Mouse (Mus musculus) embryo, embryonic 9.5 days (tissue): Measurements from ENCODE around the gene Esrrb.
A peak's percentile ranks its signal among the peaks of the same experiment; 100 is the strongest.

Source experiments
- DNase-seq: peaks from one replicate; pipeline ENCODE4 v3.0.0-alpha.2; 2017; ENCODE audit errors: extremely low spot score

Esrrb gene

DNA sequence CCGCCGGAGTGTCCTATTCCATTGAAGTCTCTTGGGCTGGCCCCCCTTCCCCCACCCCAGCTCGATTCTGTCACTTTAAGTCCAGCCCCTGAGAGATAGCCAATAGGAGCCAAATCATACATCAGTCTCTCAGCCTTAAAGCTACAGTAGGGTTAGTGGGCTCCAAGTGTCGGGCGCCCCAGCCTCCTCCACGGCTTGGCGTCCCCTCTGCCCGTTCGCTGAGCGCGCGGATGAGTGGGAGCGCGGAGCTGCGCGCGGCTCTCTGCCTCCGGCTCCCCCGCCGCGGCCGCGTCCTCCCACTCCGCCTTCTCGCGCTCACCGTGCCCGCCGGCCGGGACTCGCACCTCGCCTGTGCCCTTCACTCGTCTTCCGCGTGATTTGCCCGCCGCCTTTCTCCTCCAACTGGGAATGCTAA lies 60.6 kb downstream of the Esrrb start:
- peak; percentile 62 for DNase-seq

- peak; percentile 22 for DNase-seq
Measured at GRCm38 (mm10) chr12:86422166-86422910, 61.4 kb downstream of the Esrrb start.

- no peak for DNase-seq
Measured at GRCm38 (mm10) chr12:86423102-86423501, 62.2 kb downstream of the Esrrb start.

- DNase-seq: no peak
Measured at GRCm38 (mm10) chr12:86427585-86427984, 66.7 kb downstream of the Esrrb start.

DNA sequence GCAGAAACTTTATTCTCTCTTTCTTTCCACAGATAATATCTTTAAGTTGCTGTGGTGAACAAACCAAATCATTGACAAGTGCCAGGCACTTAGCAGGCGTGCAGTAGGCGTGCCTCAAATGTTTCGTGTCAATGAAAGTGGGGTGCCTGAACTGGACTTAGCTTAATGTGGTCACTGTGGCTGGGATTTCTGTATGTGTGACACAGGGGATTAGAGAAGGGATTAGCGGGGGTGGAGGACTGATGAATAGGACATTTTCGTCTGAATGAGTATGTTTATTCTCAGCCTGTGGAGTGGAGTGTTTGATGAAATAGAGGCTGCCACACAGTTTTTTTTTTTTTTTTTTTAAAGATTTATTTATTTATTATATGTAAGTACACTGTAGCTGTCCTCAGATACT lies 70.8 kb downstream of the Esrrb start:
- no peak for DNase-seq

GRCm38 (mm10) chr12:86433371-86433821 lies 72.5 kb downstream of the Esrrb start:
- DNase-seq: peak; percentile 76

- no peak for DNase-seq
Measured at GRCm38 (mm10) chr12:86435651-86436050, 74.7 kb downstream of the Esrrb start.

GRCm38 (mm10) chr12:86450848-86451247 lies 89.9 kb downstream of the Esrrb start:
- no peak for DNase-seq

DNA sequence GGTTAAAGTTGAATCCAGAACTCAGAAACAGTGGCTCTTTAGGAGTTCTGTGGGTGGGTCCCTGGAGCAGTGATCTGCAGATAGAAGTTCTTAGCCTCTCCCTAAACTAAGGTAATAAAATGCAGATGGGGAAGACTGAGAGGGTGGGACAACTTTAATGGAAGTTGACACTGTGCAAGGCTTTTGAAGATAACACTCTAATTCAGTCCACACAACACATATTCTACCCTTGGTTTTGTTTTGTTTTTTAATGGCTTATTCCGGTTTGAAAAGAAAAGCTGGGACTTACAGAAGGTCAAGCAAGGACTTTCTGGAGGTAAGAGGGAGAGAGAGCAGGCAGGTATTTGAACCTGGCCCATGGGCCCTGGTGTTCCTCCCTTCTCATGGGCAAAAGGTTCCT lies 94.1 kb downstream of the Esrrb start:
- DNase-seq: no peak

- DNase-seq: no peak
Measured at GRCm38 (mm10) chr12:86462742-86463470, 102.0 kb downstream of the Esrrb start.

- DNase-seq: no peak
Measured at GRCm38 (mm10) chr12:86464385-86464784, 103.5 kb downstream of the Esrrb start.

DNA sequence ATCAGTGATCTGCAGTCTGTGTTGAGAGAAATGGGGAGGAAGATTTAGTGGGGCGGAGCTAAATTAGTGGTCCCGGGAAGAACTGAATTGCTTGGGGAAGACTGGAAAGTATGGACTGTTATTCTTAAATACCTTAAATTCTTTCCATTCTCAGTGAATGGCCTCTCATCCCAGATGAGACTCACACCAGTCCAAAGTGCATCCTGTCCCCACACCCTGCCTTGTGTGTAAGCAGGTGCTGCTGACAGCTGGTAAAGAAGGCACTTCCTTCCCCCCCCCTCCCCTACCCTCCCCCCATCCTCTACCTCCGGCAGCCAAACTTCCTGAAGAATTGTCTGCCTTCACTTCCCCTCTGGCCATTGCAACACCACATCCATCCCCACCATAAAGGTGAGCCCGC lies 105.3 kb downstream of the Esrrb start:
- DNase-seq: no peak

DNA sequence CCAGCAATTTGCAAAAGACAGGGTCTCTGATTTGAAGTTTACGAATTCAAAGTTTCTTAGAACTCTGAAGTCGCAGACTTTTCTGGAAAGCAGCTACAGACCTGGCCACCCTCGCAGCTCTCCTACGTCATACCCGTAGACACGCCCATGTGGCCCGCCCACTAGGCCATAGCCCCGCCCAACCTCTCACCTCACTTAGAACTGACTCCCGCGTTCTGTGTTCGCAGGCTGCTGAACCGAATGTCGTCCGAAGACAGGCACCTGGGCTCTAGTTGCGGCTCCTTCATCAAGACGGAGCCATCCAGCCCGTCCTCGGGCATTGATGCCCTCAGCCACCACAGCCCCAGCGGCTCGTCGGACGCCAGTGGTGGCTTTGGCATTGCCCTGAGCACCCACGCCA lies 109.0 kb downstream of the Esrrb start:
- DNase-seq: no peak

- DNase-seq: no peak
Measured at GRCm38 (mm10) chr12:86470912-86471311, 110.0 kb downstream of the Esrrb start.

GRCm38 (mm10) chr12:86473630-86474029 lies 112.7 kb downstream of the Esrrb start:
- DNase-seq: no peak

GRCm38 (mm10) chr12:86475994-86476393 lies 115.1 kb downstream of the Esrrb start:
- no peak for DNase-seq

DNA sequence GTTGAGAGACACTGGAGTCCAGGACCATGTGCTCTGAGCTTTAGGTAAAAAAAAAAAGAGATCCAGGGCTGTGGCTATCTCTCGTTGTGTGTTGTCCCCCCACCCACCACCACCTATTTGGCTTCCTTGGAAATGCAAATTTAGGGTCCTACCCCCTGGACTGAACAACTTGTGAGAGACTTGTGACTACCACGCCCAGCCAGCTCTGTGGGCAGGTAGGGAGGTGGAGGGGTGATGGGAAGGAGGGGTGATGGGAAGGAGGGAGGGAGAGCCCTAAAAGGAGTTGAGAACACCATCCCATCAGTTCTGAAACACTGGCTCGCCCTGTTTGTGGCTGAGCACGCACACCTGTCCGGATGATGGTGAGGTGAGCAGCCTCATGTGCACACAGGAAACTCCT lies 118.0 kb downstream of the Esrrb start:
- no peak for DNase-seq

DNA sequence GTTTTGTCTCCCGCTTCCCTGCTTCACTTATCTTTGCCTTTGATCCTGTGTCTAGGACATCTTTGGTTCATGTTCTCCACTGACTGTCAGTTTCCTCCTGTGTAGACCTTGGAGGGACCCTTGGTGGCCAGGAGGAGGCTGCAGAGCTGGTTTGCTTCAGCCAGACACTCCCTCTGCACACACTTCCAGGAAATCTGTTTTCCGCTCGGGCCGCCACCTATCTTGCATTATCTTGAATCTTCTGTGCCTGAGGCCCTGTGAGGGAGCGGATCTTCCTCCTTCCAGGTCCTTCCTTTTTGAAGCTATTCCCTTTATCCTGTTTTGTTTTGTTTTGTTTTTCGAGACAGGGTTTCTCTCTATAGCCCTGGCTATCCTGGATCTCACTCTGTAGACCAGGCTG lies 121.1 kb downstream of the Esrrb start:
- DNase-seq: no peak

GRCm38 (mm10) chr12:86483413-86483841 lies 122.5 kb downstream of the Esrrb start:
- DNase-seq: no peak

- DNase-seq: no peak
Measured at GRCm38 (mm10) chr12:86488005-86488404, 127.1 kb downstream of the Esrrb start.

DNA sequence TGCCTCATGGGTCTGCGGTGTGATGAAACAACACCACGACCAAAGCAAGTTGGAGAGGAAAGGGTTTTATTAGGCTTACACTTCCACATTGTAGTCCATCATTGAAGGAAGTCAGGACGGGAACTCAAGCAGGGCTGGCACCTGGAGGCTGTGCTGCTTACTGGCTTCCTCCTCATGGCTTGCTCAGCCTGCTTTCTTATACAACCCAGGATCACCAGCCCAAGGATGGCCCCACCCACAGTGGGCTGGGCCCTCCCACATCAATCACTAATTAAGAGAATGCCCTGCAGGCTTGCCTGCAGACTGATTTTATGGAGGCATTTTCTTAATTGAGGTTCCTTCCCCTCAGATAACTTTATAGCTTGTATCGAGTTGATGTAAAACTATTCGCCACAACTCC lies 129.1 kb downstream of the Esrrb start:
- DNase-seq: no peak

GRCm38 (mm10) chr12:86491500-86491899 lies 130.6 kb downstream of the Esrrb start:
- DNase-seq: no peak

DNA sequence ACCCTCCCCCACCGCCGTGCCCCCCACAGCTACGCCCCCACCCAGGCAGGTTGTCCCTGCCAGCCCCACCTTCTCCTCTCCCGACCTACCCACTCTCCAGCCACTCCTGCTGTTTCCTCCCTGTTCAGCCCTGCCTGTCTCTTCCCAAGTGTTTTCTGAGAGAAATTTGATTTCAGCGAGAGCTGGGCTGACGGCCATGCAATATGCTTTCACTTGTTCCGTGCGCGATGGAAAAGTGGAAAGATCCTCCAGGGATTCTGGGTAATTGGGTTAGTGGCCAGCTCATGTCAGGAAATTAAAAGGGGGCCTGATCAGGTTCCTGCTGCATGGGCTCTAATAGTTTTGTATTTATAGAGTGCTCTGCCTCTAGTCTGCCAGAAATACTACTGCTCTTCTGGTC lies 131.9 kb downstream of the Esrrb start:
- DNase-seq: no peak
